Mouse (Mus musculus) cortical plate, adult 2 months (tissue): ENCODE results near the gene Gcc1. TPM values are rescaled to one million over a fixed set of nuclear protein-coding genes. Genes with fewer than 3 reads are reported as not detected.

ENCODE experiments used
- H3K27ac ChIP-seq: fragments of 200-500 bp; 2 replicates; pipeline ENCODE4 v1.5.1; 2012; ENCODE audit warnings: low read length, control low read depth, inconsistent platforms; ENCODE audit not compliant: insufficient read depth
- H3K4me1 ChIP-seq: fragments of 200-500 bp; 2 replicates; pipeline ENCODE4 v1.6.1; 2011; ENCODE audit warnings: low read length; ENCODE audit not compliant: control insufficient read depth, insufficient read depth
- H3K4me3 ChIP-seq: fragments of 200-500 bp; 2 replicates; pipeline ENCODE4 v1.5.1; 2011; ENCODE audit warnings: mild to moderate bottlenecking, low read length, control low read depth; ENCODE audit not compliant: insufficient read depth
- CTCF ChIP-seq: fragments of 200-500 bp; IDR thresholded peaks from 2 replicates; pipeline ENCODE4 v1.5.1; 2011; ENCODE audit warnings: mild to moderate bottlenecking, control low read depth, low read length; ENCODE audit not compliant: insufficient read depth; ENCODE audit errors: extremely low read depth
- POLR2A ChIP-seq: fragments of 200-500 bp; IDR thresholded peaks from 2 replicates; pipeline ENCODE4 v1.6.1; 2011; ENCODE audit warnings: mild to moderate bottlenecking, low read length, control low read depth; ENCODE audit not compliant: insufficient read depth; ENCODE audit errors: extremely low read depth
- polyA plus RNA-seq: library from polyadenylated mRNA; depleted of rRNA; stranded (reverse); fragments of >200 nt; gene quantifications from 2 replicates; pipeline ENCODE4 v1.2.3, GENCODE M21; 2012

The Gcc1 gene
- polyA plus RNA-seq, 1 experiment = 9.7 TPM

GRCm38 (mm10) chr6:28423313-28423712 lies 4.9 kb downstream of the Gcc1 start, which contains the start of gene Arf5:
Arf5 (plus strand) TSS chr6:28423560.
- H3K27ac ChIP-seq = peak within 1 kb of the TSS; percentile 89
- peaks cover 13% of the 10 kb centered on the region for H3K4me1 ChIP-seq
- peak within 1 kb of the TSS; percentile 98 for H3K4me3 ChIP-seq
- TF ChIP-seq POLR2A (peak; percentile 19; the same call in 1 of the 2 replicates), CTCF (no peak)

GRCm38 (mm10) chr6:28422651-28423290 lies 5.4 kb downstream of the Gcc1 start:
- H3K27ac ChIP-seq = peak overlapping the region; percentile 54; the same call in 1 of the 2 replicates
- no peak for TF ChIP-seq POLR2A
- H3K4me1 ChIP-seq = peaks cover 13% of the 10 kb centered on the region
- H3K4me3 ChIP-seq = peak overlapping the region; percentile 98

GRCm38 (mm10) chr6:28421469-28422000 lies 6.7 kb downstream of the Gcc1 start:
- Histone ChIP-seq H3K4me3 (peak overlapping the region; percentile 71), H3K4me1 (peaks cover 13% of the 10 kb centered on the region), H3K27ac (peak overlapping the region; percentile 16; the same call in 1 of the 2 replicates)
- TF ChIP-seq POLR2A = peak; percentile 69
- peak; percentile 57 for TF ChIP-seq CTCF

- TF ChIP-seq POLR2A (no peak), CTCF (no peak)
- Histone ChIP-seq H3K27ac (no peak overlapping the region), H3K4me1 (peaks cover 13% of the 10 kb centered on the region), H3K4me3 (peak overlapping the region; percentile 71)
Measured at GRCm38 (mm10) chr6:28420865-28421264, 7.3 kb downstream of the Gcc1 start.

GRCm38 (mm10) chr6:28420361-28420760 lies 7.8 kb downstream of the Gcc1 start:
- Histone ChIP-seq H3K4me1 (peaks cover 13% of the 10 kb centered on the region), H3K4me3 (peak overlapping the region; percentile 71), H3K27ac (no peak overlapping the region)
- no peak for TF ChIP-seq CTCF

GRCm38 (mm10) chr6:28419673-28420072 lies 8.5 kb downstream of the Gcc1 start:
- Histone ChIP-seq H3K27ac (no peak overlapping the region), H3K4me1 (peaks cover 11% of the 10 kb centered on the region), H3K4me3 (no peak overlapping the region)
- TF ChIP-seq CTCF (no peak), POLR2A (no peak)

- 0 out of 2 replicates have a peak overlapping the region, but pooled peaks have one; percentile 6 for H3K4me3 ChIP-seq
- peaks cover 10% of the 10 kb centered on the region for H3K4me1 ChIP-seq
- no peak for TF ChIP-seq POLR2A
- no peak for TF ChIP-seq CTCF
- H3K27ac ChIP-seq = 0 out of 2 replicates have a peak overlapping the region, but pooled peaks have one; percentile 70
Measured at GRCm38 (mm10) chr6:28418449-28418848, 9.7 kb downstream of the Gcc1 start.

- TF ChIP-seq CTCF = no peak
- TF ChIP-seq POLR2A = no peak
- Histone ChIP-seq H3K4me1 (peaks cover 10% of the 10 kb centered on the region), H3K4me3 (no peak overlapping the region), H3K27ac (no peak overlapping the region)
Measured at GRCm38 (mm10) chr6:28416981-28417380, 11.2 kb downstream of the Gcc1 start.

- TF ChIP-seq CTCF (no peak), POLR2A (no peak)
- Histone ChIP-seq H3K27ac (no peak overlapping the region), H3K4me3 (no peak overlapping the region), H3K4me1 (no peaks in the 10 kb centered on the region)
Measured at GRCm38 (mm10) chr6:28411236-28411635, 17.0 kb downstream of the Gcc1 start.

- Histone ChIP-seq H3K4me3 (no peak overlapping the region), H3K27ac (no peak overlapping the region)
- TF ChIP-seq CTCF (no peak), POLR2A (no peak)
Measured at GRCm38 (mm10) chr6:28410053-28410452, 18.1 kb downstream of the Gcc1 start.

More at GRCm38 (mm10) chr6:28410053-28410452, 18.1 kb downstream of the Gcc1 start:
- H3K4me1 ChIP-seq = no peaks in the 10 kb centered on the region
